Mouse (Mus musculus) thymus, postnatal 4 days (tissue): ENCODE measurements around the gene Anapc15.

Experiments used
- DNase-seq: peaks from one replicate; pipeline ENCODE4 v3.0.0; 2021

The Anapc15 gene

GRCm38 (mm10) chr7:101863415-101863814, at the start of gene Anapc15:
Anapc15 (plus strand) TSS chr7:101863715.
- no peak for DNase-seq

GRCm38 (mm10) chr7:101817861-101818401, 45.6 kb upstream of the Anapc15 start, which contains the start of gene Phox2a:
Phox2a (plus strand) TSS chr7:101818313.
- no peak for DNase-seq

GRCm38 (mm10) chr7:101820295-101821030, 43.1 kb upstream of the Anapc15 start:
- DNase-seq, result peak; percentile 46

GRCm38 (mm10) chr7:101821571-101822501, 41.7 kb upstream of the Anapc15 start:
- peak; percentile 51 for DNase-seq

GRCm38 (mm10) chr7:101822836-101823757, 40.4 kb upstream of the Anapc15 start:
- peak; percentile 30 for DNase-seq

GRCm38 (mm10) chr7:101823758-101824630, 39.5 kb upstream of the Anapc15 start:
- no peak for DNase-seq

GRCm38 (mm10) chr7:101830373-101830772, 33.1 kb upstream of the Anapc15 start:
- no peak for DNase-seq

GRCm38 (mm10) chr7:101831437-101831836, 32.1 kb upstream of the Anapc15 start:
- DNase-seq, result no peak

- no peak for DNase-seq
Measured at GRCm38 (mm10) chr7:101832372-101832771, 31.1 kb upstream of the Anapc15 start.

- DNase-seq, result no peak
Measured at GRCm38 (mm10) chr7:101833352-101833751, 30.2 kb upstream of the Anapc15 start.

- no peak for DNase-seq
Measured at GRCm38 (mm10) chr7:101833916-101834584, 29.5 kb upstream of the Anapc15 start.

GRCm38 (mm10) chr7:101834903-101835302, 28.6 kb upstream of the Anapc15 start:
- no peak for DNase-seq

GRCm38 (mm10) chr7:101835457-101836109, 27.9 kb upstream of the Anapc15 start:
- DNase-seq, result no peak

GRCm38 (mm10) chr7:101836271-101837153, 27.0 kb upstream of the Anapc15 start:
- peak; percentile 81 for DNase-seq

- DNase-seq, result peak; percentile 29
Measured at GRCm38 (mm10) chr7:101837154-101837605, 26.3 kb upstream of the Anapc15 start.

GRCm38 (mm10) chr7:101837606-101838471, 25.7 kb upstream of the Anapc15 start, which contains the start of gene Inppl1:
Inppl1 (minus strand) TSS chr7:101838229.
- DNase-seq, result peak; percentile 52

- no peak for DNase-seq
Measured at GRCm38 (mm10) chr7:101844186-101844585, 19.3 kb upstream of the Anapc15 start.

- DNase-seq, result no peak
Measured at GRCm38 (mm10) chr7:101847934-101848333, 15.6 kb upstream of the Anapc15 start.
